ENCODE assay signal across 8 mouse cellular contexts in the genomic region with DNA sequence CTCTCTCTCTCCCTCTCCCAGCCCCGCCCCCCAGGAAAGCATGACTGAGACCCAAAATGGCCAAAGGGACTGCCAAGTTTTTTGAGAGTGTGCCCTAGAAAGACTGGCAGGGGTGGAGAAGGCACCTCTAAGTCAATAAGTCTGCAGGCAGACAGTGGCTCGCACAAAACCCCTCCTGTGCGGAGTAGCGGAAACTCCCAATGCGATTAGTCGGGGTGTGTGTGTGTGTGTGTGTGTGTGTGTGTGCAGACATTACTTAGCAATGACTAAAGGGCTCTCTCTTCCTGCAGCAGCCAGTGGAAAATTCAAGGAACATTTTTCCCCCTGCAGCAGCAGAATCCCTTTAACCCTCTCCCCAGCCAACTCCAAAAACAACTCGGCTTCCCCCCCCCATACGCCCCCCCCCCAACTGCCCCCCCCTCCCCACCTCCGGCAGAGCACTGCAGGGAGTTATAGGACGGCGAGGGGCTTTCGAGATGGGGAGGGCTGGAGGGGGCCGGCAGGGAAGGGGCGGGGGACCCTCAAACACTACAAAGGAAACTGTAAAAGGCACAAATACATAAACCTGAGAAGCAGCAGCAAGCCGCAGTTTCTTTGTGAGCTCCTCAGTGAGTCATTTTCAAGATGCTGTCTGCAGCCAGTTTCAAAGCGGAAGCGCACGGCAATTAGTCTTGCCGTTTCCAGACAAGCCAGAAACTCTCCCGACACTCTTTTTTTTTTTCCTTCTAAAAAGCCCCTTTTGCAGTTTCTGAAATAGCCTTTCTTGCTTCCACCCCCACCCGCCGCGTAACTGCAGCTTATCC. TPM values are rescaled to one million over a fixed set of nuclear protein-coding genes. Genes with fewer than 3 reads are reported as not detected.
A peak's percentile ranks its signal among the peaks of the same experiment; 100 is the strongest.
DNase-seq lines count a peak whose midpoint lies in the region; ATAC-seq and TF ChIP-seq lines count a peak whose summit lies in the region.

No protein-coding gene starts in this region.

- H3K27me3 ChIP-seq in liver, postnatal 0 days (ENCODE audit: insufficient read depth, low read length) = peaks cover 28% of the 10 kb centered on the region
- H3K27me3 ChIP-seq in neural tube, embryonic 12.5 days (replicated peaks) = peaks cover 3% of the 10 kb centered on the region; the same call in 1 of the 2 replicates

- peak; percentile 22 for DNase-seq in ovary, postnatal 14 days (ENCODE audit: low spot score)
- DNase-seq in ovary, postnatal 10 days (ENCODE audit: low spot score) = no peak
- DNase-seq in embryo, embryonic 10 days (ENCODE audit: low spot score) = peak; percentile 69
- DNase-seq in heart, adult 8-10 months (ENCODE audit: low spot score) = peak; percentile 73
- peak; percentile 50 for DNase-seq in kidney, adult 18-20 months
- DNase-seq in liver, postnatal 0 days = peak; percentile 46
- peak; percentile 63 to 71 for DNase-seq in thymus, postnatal 36 days

- H3K9ac ChIP-seq in liver, postnatal 0 days (replicated peaks) = peak overlapping the region; percentile 70
- peak overlapping the region; percentile 78 for H3K9ac ChIP-seq in neural tube, embryonic 12.5 days

- peak overlapping the region; percentile 84 for H3K27ac ChIP-seq in liver, postnatal 0 days (ENCODE audit: low read depth)
- peak overlapping the region; percentile 66; the same call in 1 of the 2 replicates for H3K27ac ChIP-seq in neural tube, embryonic 12.5 days

- TF ChIP-seq EP300 in liver, postnatal 0 days (IDR thresholded peaks at IDR 0.05; ENCODE audit: low read depth) = no peak

- H3K4me1 ChIP-seq in liver, postnatal 0 days (ENCODE audit: insufficient read depth) = 0 out of 2 replicates have a peak, but pooled peaks cover 2% of the 10 kb centered on the region
- peaks cover 8% of the 10 kb centered on the region for H3K4me1 ChIP-seq in neural tube, embryonic 12.5 days

- H3K4me3 ChIP-seq in liver, postnatal 0 days (ENCODE audit: low read depth, low read length) = peak overlapping the region; percentile 68
- peak overlapping the region; percentile 55 for H3K4me3 ChIP-seq in neural tube, embryonic 12.5 days

- H3K9me3 ChIP-seq in liver, postnatal 0 days (ENCODE audit: low read length) = no peaks in the 10 kb centered on the region
- H3K9me3 ChIP-seq in neural tube, embryonic 12.5 days = no peaks in the 10 kb centered on the region

- no peak for TF ChIP-seq CTCF in liver, postnatal 0 days (IDR thresholded peaks at IDR 0.05; ENCODE audit: low read depth)

- no peaks in the 10 kb centered on the region for H3K36me3 ChIP-seq in liver, postnatal 0 days (replicated peaks; ENCODE audit: insufficient read depth, low read length)
- no peaks in the 10 kb centered on the region for H3K36me3 ChIP-seq in neural tube, embryonic 12.5 days

- peak; percentile 51 for ATAC-seq in liver, postnatal 0 days
- peak; percentile 49 for ATAC-seq in neural tube, embryonic 12.5 days (ENCODE audit: low FRiP score, low read depth)

- under 1% methylated on average over 21 of the region's 23 CpGs for WGBS in liver, postnatal 0 days (ENCODE audit: insufficient replicate concordance)
- WGBS in neural tube, embryonic 12.5 days = 2% methylated on average over 21 of the region's 23 CpGs

- H3K4me2 ChIP-seq in liver, postnatal 0 days (ENCODE audit: low read depth, low read length) = peak overlapping the region; percentile 86
- peak overlapping the region; percentile 83 for H3K4me2 ChIP-seq in neural tube, embryonic 12.5 days (replicated peaks)

RNA-seq across cellular contexts. Expression of gene Elk3, which starts 1.6 kb away (rescaled TPM):
- 10 to 100 TPM; 32.0 to 37.6 (median 35.2) TPM for total RNA-seq in heart, adult 8-10 months (2022)
- 6.2 and 7.9 TPM in 2 replicates for polyA plus RNA-seq in liver, postnatal 0 days (2015; fragmentation: Nextera tagmentation; extraction: Ambion mirVana)
- 18.9 and 21.3 TPM in 2 replicates for polyA plus RNA-seq in neural tube, embryonic 12.5 days (2016; fragmentation: Nextera tagmentation; extraction: Ambion mirVana)
